8 mouse cellular contexts compared by ENCODE assay signal in the genomic region with DNA sequence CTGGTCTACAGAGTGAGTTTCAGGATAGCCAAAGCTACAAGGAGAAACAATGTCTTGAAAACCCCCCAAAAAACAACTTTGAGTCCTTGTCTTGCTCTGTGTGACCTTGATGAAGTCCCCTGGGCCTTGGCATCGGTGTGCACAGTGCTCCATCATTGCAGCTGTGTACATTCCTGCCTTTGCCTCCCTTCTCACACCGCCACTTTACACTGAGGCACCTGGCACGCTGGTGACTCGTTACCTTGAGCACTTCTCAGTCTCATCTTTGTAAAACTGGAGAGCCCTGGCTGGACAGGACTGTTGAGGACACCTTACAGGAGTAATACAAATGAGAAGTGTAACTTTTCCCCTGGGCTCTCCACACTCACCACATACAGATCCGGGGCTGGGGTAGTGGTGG. TPM values are rescaled to one million over a fixed set of nuclear protein-coding genes. Genes with fewer than 3 reads are reported as not detected.
DNase-seq lines count a peak whose midpoint lies in the region; ATAC-seq lines count a peak whose summit lies in the region.
"Had no signal": no experiment of that assay in that cellular context is flagged by ENCODE, and none has a peak within 500 bp of the region (broad histone marks: within the 10 kb centered on the region; RNA-seq: fewer than 3 reads in every experiment).

No protein-coding gene starts in this region.

- peak overlapping the region; percentile 48 for H3K9ac ChIP-seq in forebrain, embryonic 15.5 days (replicated peaks)
- no peak overlapping the region for H3K9ac ChIP-seq in limb, embryonic 15.5 days
- peak overlapping the region; percentile 68; the same call in 1 of the 2 replicates for H3K9ac ChIP-seq in stomach, embryonic 16.5 days (ENCODE audit: low read length)

- peak overlapping the region; percentile 84; the same call in 1 of the 2 replicates for H3K27ac ChIP-seq in forebrain, embryonic 15.5 days (replicated peaks)
- no peak overlapping the region for H3K27ac ChIP-seq in limb, embryonic 15.5 days
- no peak overlapping the region for H3K27ac ChIP-seq in stomach, embryonic 16.5 days (ENCODE audit: low read length)

- H3K27me3 ChIP-seq in megakaryocyte, embryonic 14.5 days (replicated peaks) = no peaks in the 10 kb centered on the region
- H3K27me3 ChIP-seq in forebrain, embryonic 15.5 days = no peaks in the 10 kb centered on the region
- H3K27me3 ChIP-seq in limb, embryonic 15.5 days = no peaks in the 10 kb centered on the region
- no peaks in the 10 kb centered on the region for H3K27me3 ChIP-seq in stomach, embryonic 16.5 days (ENCODE audit: control insufficient read depth, insufficient read depth, low read length)

- DNase-seq in gastrocnemius, postnatal 10 days = no peak
- DNase-seq: left cerebral cortex, postnatal 4 days had no signal

- peaks cover 65% of the 10 kb centered on the region for H3K36me3 ChIP-seq in megakaryocyte, embryonic 14.5 days (replicated peaks; ENCODE audit: low read length)
- peaks cover 43% of the 10 kb centered on the region for H3K36me3 ChIP-seq in forebrain, embryonic 15.5 days
- H3K36me3 ChIP-seq in limb, embryonic 15.5 days = peaks cover 55% of the 10 kb centered on the region
- peaks cover 18% of the 10 kb centered on the region for H3K36me3 ChIP-seq in stomach, embryonic 16.5 days (ENCODE audit: control insufficient read depth, insufficient read depth, low read length)

- peak overlapping the region; percentile 86 for H3K4me2 ChIP-seq in forebrain, embryonic 15.5 days (replicated peaks)
- H3K4me2 ChIP-seq in limb, embryonic 15.5 days = peak overlapping the region; percentile 87
- H3K4me2 ChIP-seq in stomach, embryonic 16.5 days (ENCODE audit: low read depth, low read length) = peak overlapping the region; percentile 77

- no peak for ATAC-seq in megakaryocyte, adult 5-6 weeks (ENCODE audit: poor library complexity, severe bottlenecking)
- no peak for ATAC-seq in forebrain, embryonic 15.5 days (replicated peaks)
- no peak for ATAC-seq in limb, embryonic 15.5 days (ENCODE audit: insufficient number of reproducible peaks, low FRiP score, low TSS enrichment, low read depth)
- ATAC-seq in stomach, embryonic 16.5 days (ENCODE audit: insufficient read depth, low FRiP score) = no peak
- no peak for ATAC-seq in cerebellum, adult (ENCODE audit: insufficient number of reproducible peaks, low FRiP score, low TSS enrichment)

- H3K9me3 ChIP-seq in megakaryocyte, embryonic 14.5 days = no peaks in the 10 kb centered on the region
- no peaks in the 10 kb centered on the region for H3K9me3 ChIP-seq in forebrain, embryonic 15.5 days
- H3K9me3 ChIP-seq in limb, embryonic 15.5 days = no peaks in the 10 kb centered on the region
- H3K9me3 ChIP-seq in stomach, embryonic 16.5 days (replicated peaks; ENCODE audit: control insufficient read depth, low read length) = no peaks in the 10 kb centered on the region

- peaks cover 73% of the 10 kb centered on the region for H3K4me1 ChIP-seq in megakaryocyte, embryonic 14.5 days
- peaks cover 18% of the 10 kb centered on the region for H3K4me1 ChIP-seq in forebrain, embryonic 15.5 days
- H3K4me1 ChIP-seq in limb, embryonic 15.5 days = peaks cover 17% of the 10 kb centered on the region
- H3K4me1 ChIP-seq in stomach, embryonic 16.5 days (ENCODE audit: control insufficient read depth, insufficient read depth, low read length) = peaks cover 13% of the 10 kb centered on the region

- H3K4me3 ChIP-seq in megakaryocyte, embryonic 14.5 days (replicated peaks) = peak overlapping the region; percentile 97
- peak overlapping the region; percentile 72; the same call in 1 of the 2 replicates for H3K4me3 ChIP-seq in forebrain, embryonic 15.5 days
- H3K4me3 ChIP-seq in limb, embryonic 15.5 days = peak overlapping the region; percentile 89; the same call in 1 of the 2 replicates
- H3K4me3 ChIP-seq in stomach, embryonic 16.5 days (replicated peaks; ENCODE audit: low read length) = peak overlapping the region; percentile 72

- WGBS in forebrain, embryonic 15.5 days = 65% methylated on average over 5 of the region's 5 CpGs
- 65% methylated on average over 5 of the region's 5 CpGs for WGBS in limb, embryonic 15.5 days
- 52% methylated on average over 5 of the region's 5 CpGs for WGBS in stomach, embryonic 16.5 days

RNA-seq across cellular contexts. Expression of gene Ccdc189, which starts 1.2 kb away (rescaled TPM):
- polyA plus RNA-seq in megakaryocyte, embryonic 14.5 days (2012; ENCODE audit: insufficient read depth, low replicate concordance) = 23.5 and 28.8 TPM in 2 replicates
- 2.6 and 6.3 TPM in 2 replicates for total RNA-seq in megakaryocyte, adult 5-6 weeks (2015)
- total RNA-seq in megakaryocyte, adult 5-6 weeks (2017) = 2.5 and 11.0 TPM in 2 replicates
- polyA plus RNA-seq in forebrain, embryonic 15.5 days (2015; fragmentation: Nextera tagmentation; extraction: Ambion mirVana) = 11.8 TPM in 2 replicates
- polyA plus RNA-seq in limb, embryonic 15.5 days (2015; fragmentation: Nextera tagmentation; extraction: Ambion mirVana) = 4.2 and 7.2 TPM in 2 replicates
- polyA plus RNA-seq in stomach, embryonic 16.5 days (2015; fragmentation: Nextera tagmentation; extraction: Ambion mirVana) = 6.3 and 8.1 TPM in 2 replicates
- total RNA-seq in gastrocnemius, postnatal 10 days (2021) = 1 to 10 TPM; 1.7 to 3.2 TPM

RNA-seq across cellular contexts. Expression of gene Rnf40, which starts 1.4 kb away (rescaled TPM):
- 14.7 and 20.8 TPM in 2 replicates for polyA plus RNA-seq in megakaryocyte, embryonic 14.5 days (2012; ENCODE audit: insufficient read depth, low replicate concordance)
- 14.1 and 18.8 TPM in 2 replicates for total RNA-seq in megakaryocyte, adult 5-6 weeks (2015)
- 35.1 and 48.0 TPM in 2 replicates for total RNA-seq in megakaryocyte, adult 5-6 weeks (2017)
- 51.1 and 52.4 TPM in 2 replicates for polyA plus RNA-seq in forebrain, embryonic 15.5 days (2015; fragmentation: Nextera tagmentation; extraction: Ambion mirVana)
- polyA plus RNA-seq in limb, embryonic 15.5 days (2015; fragmentation: Nextera tagmentation; extraction: Ambion mirVana) = 42.9 and 46.1 TPM in 2 replicates
- 41.6 and 41.7 TPM in 2 replicates for polyA plus RNA-seq in stomach, embryonic 16.5 days (2015; fragmentation: Nextera tagmentation; extraction: Ambion mirVana)
- total RNA-seq in gastrocnemius, postnatal 10 days (2021) = 10 to 100 TPM; 26.9 to 37.8 TPM

RNA-seq across cellular contexts. Expression of gene Phkg2, which starts 14.1 kb away (rescaled TPM):
- 19.1 and 27.2 TPM in 2 replicates for polyA plus RNA-seq in megakaryocyte, embryonic 14.5 days (2012; ENCODE audit: insufficient read depth, low replicate concordance)
- total RNA-seq in megakaryocyte, adult 5-6 weeks (2015) = 31.6 and 39.4 TPM in 2 replicates
- 25.7 and 30.5 TPM in 2 replicates for total RNA-seq in megakaryocyte, adult 5-6 weeks (2017)
- 59.7 and 62.3 TPM in 2 replicates for polyA plus RNA-seq in forebrain, embryonic 15.5 days (2015; fragmentation: Nextera tagmentation; extraction: Ambion mirVana)
- 39.3 and 41.5 TPM in 2 replicates for polyA plus RNA-seq in limb, embryonic 15.5 days (2015; fragmentation: Nextera tagmentation; extraction: Ambion mirVana)
- polyA plus RNA-seq in stomach, embryonic 16.5 days (2015; fragmentation: Nextera tagmentation; extraction: Ambion mirVana) = 37.6 and 44.1 TPM in 2 replicates
- 10 to 100 TPM; 13.3 to 17.6 TPM for total RNA-seq in gastrocnemius, postnatal 10 days (2021)

RNA-seq across cellular contexts. Expression of gene Tmem265, which starts 26.0 kb away (rescaled TPM):
- 0.34 TPM in 1 of 2 replicates, not detected in the other for polyA plus RNA-seq in megakaryocyte, embryonic 14.5 days (2012; ENCODE audit: insufficient read depth, low replicate concordance)
- total RNA-seq in megakaryocyte, adult 5-6 weeks (2015) = not detected in 2 replicates
- 2.5 TPM in 1 of 2 replicates, not detected in the other for total RNA-seq in megakaryocyte, adult 5-6 weeks (2017)
- 3.7 and 5.3 TPM in 2 replicates for polyA plus RNA-seq in forebrain, embryonic 15.5 days (2015; fragmentation: Nextera tagmentation; extraction: Ambion mirVana)
- 8.7 and 12.1 TPM in 2 replicates for polyA plus RNA-seq in limb, embryonic 15.5 days (2015; fragmentation: Nextera tagmentation; extraction: Ambion mirVana)
- 10.1 and 14.0 TPM in 2 replicates for polyA plus RNA-seq in stomach, embryonic 16.5 days (2015; fragmentation: Nextera tagmentation; extraction: Ambion mirVana)
- not detected for total RNA-seq in gastrocnemius, postnatal 10 days (2021)

RNA-seq across cellular contexts. Expression of gene Zfp629, which starts 28.4 kb away (rescaled TPM):
- polyA plus RNA-seq in megakaryocyte, embryonic 14.5 days (2012; ENCODE audit: insufficient read depth, low replicate concordance) = 2.9 TPM in 1 of 2 replicates, not detected in the other
- 3.5 TPM in 2 replicates for total RNA-seq in megakaryocyte, adult 5-6 weeks (2015)
- 4.2 and 5.8 TPM in 2 replicates for total RNA-seq in megakaryocyte, adult 5-6 weeks (2017)
- 18.7 and 18.9 TPM in 2 replicates for polyA plus RNA-seq in forebrain, embryonic 15.5 days (2015; fragmentation: Nextera tagmentation; extraction: Ambion mirVana)
- 11.5 and 11.7 TPM in 2 replicates for polyA plus RNA-seq in limb, embryonic 15.5 days (2015; fragmentation: Nextera tagmentation; extraction: Ambion mirVana)
- polyA plus RNA-seq in stomach, embryonic 16.5 days (2015; fragmentation: Nextera tagmentation; extraction: Ambion mirVana) = 10.4 and 10.9 TPM in 2 replicates
- total RNA-seq in gastrocnemius, postnatal 10 days (2021) = 10 to 100 TPM in 1 of 2 experiments, 1 to 10 TPM in 1; 9.2 to 14.7 TPM
